Mouse (Mus musculus) liver, embryonic 12.5 days (tissue): ENCODE measurements around the gene Flywch1. TPM values are rescaled to one million over a fixed set of nuclear protein-coding genes. Genes with fewer than 3 reads are reported as not detected.

Experiments used
- ATAC-seq: fragments of 200-750 bp; cut with Nextera tagmentation; 2 replicates; pipeline ENCODE4 v1.8.0; 2017; ENCODE audit warnings: moderate number of reproducible peaks, mild to moderate bottlenecking, moderate library complexity
- H3K27ac ChIP-seq: fragments of 300-500 bp; sonication (generic); 2 replicates; pipeline ENCODE4 v1.5.1; 2016; ENCODE audit warnings: mild to moderate bottlenecking
- H3K27me3 ChIP-seq: fragments of 300-500 bp; sonication (generic); replicated peaks from 2 replicates; pipeline ENCODE4 v1.6.1; 2016; ENCODE audit warnings: mild to moderate bottlenecking, moderate library complexity
- H3K36me3 ChIP-seq: fragments of 300-500 bp; sonication (generic); 2 replicates; pipeline ENCODE4 v1.6.1; 2016; ENCODE audit warnings: mild to moderate bottlenecking, moderate library complexity
- H3K4me1 ChIP-seq: fragments of 300-500 bp; sonication (generic); 2 replicates; pipeline ENCODE4 v1.6.1; 2016
- H3K4me2 ChIP-seq: fragments of 300-500 bp; sonication (generic); 2 replicates; pipeline ENCODE4 v1.6.1; 2016; ENCODE audit warnings: mild to moderate bottlenecking, moderate library complexity
- H3K4me3 ChIP-seq: fragments of 300-500 bp; sonication (generic); 2 replicates; pipeline ENCODE4 v1.5.1; 2016; ENCODE audit warnings: mild to moderate bottlenecking, moderate library complexity
- H3K9ac ChIP-seq: fragments of 300-500 bp; sonication (generic); 2 replicates; pipeline ENCODE4 v1.6.1; 2016; ENCODE audit warnings: mild to moderate bottlenecking, moderate library complexity
- H3K9me3 ChIP-seq: fragments of 300-500 bp; sonication (generic); replicated peaks from 2 replicates; pipeline ENCODE4 v1.6.1; 2016; ENCODE audit warnings: mild to moderate bottlenecking, moderate library complexity
- WGBS: fragments of 180-500 bp; shearing (Covaris S2); methylation state at CpG from one replicate; pipeline ENCODE4 v1.1.7; 2016; ENCODE audit not compliant: insufficient replicate concordance; 5-methylcytosine and 5-hydroxymethylcytosine counted together
- polyA plus RNA-seq: library from polyadenylated mRNA; unstranded; fragments of >200 nt; fragmentation: Nextera tagmentation; extraction: Ambion mirVana; gene quantifications from 2 replicates; pipeline ENCODE4 v1.2.1, GENCODE M21; 2016

Flywch1 gene
- 22.4 and 22.6 TPM in 2 replicates for polyA plus RNA-seq

DNA sequence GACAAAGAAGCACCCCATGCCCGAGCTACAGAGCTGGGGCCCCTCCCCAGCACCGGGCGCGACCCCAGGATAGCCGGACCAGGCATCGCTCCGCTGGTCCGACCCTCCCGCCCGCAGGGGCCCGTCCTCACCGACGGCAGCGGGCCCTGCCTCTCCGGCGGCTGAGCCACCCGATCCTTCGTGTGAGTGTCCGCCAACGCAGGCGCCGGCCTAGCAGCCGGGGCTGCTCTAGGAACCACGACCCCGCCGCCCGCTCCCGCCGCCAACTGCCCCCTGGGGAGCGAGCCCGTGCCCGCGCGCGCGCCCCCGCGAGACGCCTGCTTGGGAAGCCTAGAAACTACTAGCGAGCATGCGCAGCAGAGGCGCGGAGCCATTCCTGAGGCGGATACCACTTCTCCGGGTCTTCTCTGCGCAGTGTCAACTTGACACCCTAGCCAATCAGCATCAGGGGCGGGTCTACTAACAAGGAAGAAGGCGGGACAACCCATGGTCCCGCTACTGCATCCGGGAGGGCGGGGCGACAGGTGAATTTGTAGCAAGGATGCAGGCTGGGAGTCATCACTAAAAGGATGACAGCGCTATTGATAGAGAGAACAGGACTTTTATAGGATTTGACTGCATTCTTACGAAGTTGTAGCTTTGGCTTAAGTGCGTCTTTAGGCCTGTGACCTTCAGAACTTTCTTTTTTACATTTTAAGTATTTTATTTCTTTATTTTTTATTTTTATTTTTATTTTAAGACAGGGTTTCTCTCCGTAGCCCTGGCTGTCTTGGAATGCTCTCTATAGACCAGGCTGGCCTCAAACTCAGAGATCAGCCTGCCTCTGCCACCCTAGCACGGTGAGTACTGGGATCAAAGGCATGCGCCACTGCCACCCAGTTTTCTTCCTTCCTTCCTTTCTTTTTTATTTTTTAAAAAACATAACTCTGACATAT lies at the start of gene Flywch1:
Flywch1 (minus strand) TSS at position 319 of the 935 bp plus-strand sequence.
- 3% methylated on average over 58 of the region's 58 CpGs for WGBS
- H3K4me3 ChIP-seq, result peak within 1 kb of the TSS; percentile 84
- peak within 1 kb of the TSS; percentile 81 for H3K27ac ChIP-seq

DNA sequence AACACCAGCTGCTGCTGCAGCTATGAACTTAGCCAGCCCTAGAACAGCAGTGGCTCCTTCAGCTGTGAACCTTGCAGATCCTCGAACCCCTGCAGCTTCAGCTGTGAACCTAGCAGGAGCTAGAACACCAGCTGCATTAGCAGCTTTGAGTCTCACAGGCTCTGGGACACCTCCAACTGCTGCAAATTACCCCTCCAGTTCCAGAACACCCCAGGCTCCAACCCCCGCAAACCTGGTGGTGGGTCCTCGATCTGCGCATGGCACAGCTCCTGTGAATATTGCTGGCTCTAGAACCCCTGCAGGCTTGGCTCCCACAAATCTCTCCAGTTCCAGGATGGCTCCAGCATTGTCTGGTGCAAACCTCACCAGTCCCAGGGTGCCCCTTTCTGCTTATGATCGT lies 49.3 kb upstream of the Flywch1 start:
- H3K27ac ChIP-seq, result no peak overlapping the region
- 93% methylated on average over 5 of the region's 5 CpGs for WGBS
- peaks cover 47% of the 10 kb centered on the region for H3K9me3 ChIP-seq
- H3K27me3 ChIP-seq, result no peaks in the 10 kb centered on the region
- H3K4me1 ChIP-seq, result no peaks in the 10 kb centered on the region
- H3K9ac ChIP-seq, result no peak overlapping the region
- H3K4me3 ChIP-seq, result no peak overlapping the region
- peaks cover 100% of the 10 kb centered on the region for H3K36me3 ChIP-seq
- no peak for ATAC-seq
- H3K4me2 ChIP-seq, result no peak overlapping the region

More for the DNA sequence above, at the start of gene Flywch1:
- peak; percentile 97 for ATAC-seq
- H3K4me1 ChIP-seq, result peaks cover 21% of the 10 kb centered on the region
- H3K9ac ChIP-seq, result peak within 1 kb of the TSS; percentile 92
- H3K4me2 ChIP-seq, result peak within 1 kb of the TSS; percentile 89
- H3K27me3 ChIP-seq, result no peaks in the 10 kb centered on the region
- H3K36me3 ChIP-seq, result no peaks in the 10 kb centered on the region; the same call in 1 of the 2 replicates
- H3K9me3 ChIP-seq, result no peaks in the 10 kb centered on the region

DNA sequence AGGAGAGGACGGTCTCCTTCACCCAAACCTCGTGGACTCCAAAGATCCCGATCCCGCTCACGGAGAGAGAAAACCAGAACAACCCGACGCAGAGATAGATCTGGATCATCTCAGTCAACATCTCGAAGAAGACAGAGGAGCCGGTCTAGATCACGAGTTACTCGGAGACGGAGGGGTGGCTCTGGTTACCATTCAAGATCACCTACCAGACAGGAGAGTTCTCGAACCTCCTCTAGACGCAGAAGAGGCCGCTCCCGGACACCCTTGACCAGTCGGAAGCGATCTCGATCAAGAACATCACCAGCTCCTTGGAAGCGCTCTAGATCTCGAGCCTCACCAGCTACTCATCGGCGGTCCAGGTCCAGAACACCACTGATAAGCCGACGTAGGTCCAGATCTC lies 47.8 kb upstream of the Flywch1 start:
- Histone ChIP-seq H3K9me3 (peaks cover 56% of the 10 kb centered on the region), H3K27ac (no peak overlapping the region), H3K4me1 (no peaks in the 10 kb centered on the region), H3K27me3 (no peaks in the 10 kb centered on the region), H3K9ac (no peak overlapping the region), H3K36me3 (peaks cover 100% of the 10 kb centered on the region), H3K4me2 (no peak overlapping the region), H3K4me3 (no peak overlapping the region)
- ATAC-seq, result no peak
- WGBS, result 96% methylated on average over 25 of the region's 25 CpGs

DNA sequence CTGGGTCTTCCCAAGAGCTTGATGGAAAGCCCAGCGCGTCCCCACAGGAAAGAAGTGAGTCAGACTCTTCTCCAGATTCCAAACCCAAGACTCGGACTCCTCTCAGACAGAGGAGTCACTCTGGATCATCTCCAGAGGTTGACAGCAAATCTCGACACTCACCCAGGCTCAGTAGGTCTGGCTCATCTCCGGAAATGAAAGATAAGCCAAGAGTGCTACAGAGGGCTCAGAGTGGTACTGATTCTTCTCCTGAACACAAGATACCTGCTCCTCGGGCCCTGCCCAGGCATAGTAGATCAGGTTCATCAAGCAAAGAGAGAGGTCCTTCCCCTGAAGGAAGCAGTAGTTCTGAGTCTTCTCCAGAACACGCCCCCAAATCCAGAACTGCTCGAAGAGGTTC lies 47.2 kb upstream of the Flywch1 start:
- Histone ChIP-seq H3K4me3 (no peak overlapping the region), H3K4me2 (no peak overlapping the region), H3K27me3 (no peaks in the 10 kb centered on the region), H3K9ac (no peak overlapping the region), H3K9me3 (peaks cover 56% of the 10 kb centered on the region), H3K4me1 (no peaks in the 10 kb centered on the region), H3K27ac (no peak overlapping the region), H3K36me3 (peaks cover 100% of the 10 kb centered on the region)
- ATAC-seq, result no peak
- 95% methylated on average over 8 of the region's 8 CpGs for WGBS

DNA sequence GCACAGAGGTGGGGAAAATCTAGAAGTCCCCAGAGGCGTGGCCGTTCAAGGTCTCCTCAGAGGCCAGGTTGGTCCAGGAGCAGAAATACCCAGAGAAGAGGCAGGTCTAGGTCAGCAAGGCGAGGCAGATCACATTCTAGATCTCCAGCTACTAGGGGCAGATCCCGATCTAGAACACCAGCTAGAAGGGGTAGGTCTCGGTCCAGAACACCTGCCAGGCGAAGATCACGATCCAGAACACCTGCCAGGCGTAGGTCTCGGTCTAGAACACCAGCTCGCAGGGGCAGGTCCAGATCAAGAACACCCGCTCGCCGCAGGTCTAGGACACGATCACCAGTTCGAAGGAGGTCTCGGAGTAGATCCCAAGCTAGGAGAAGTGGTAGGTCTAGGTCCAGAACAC lies 44.2 kb upstream of the Flywch1 start:
- peaks cover 56% of the 10 kb centered on the region for H3K9me3 ChIP-seq
- H3K36me3 ChIP-seq, result peaks cover 100% of the 10 kb centered on the region
- no peak for ATAC-seq
- H3K4me2 ChIP-seq, result no peak overlapping the region
- H3K4me1 ChIP-seq, result no peaks in the 10 kb centered on the region
- H3K27me3 ChIP-seq, result no peaks in the 10 kb centered on the region
- H3K9ac ChIP-seq, result no peak overlapping the region
- no peak overlapping the region for H3K27ac ChIP-seq
- no peak overlapping the region for H3K4me3 ChIP-seq
- WGBS, result 95% methylated on average over 16 of the region's 16 CpGs

DNA sequence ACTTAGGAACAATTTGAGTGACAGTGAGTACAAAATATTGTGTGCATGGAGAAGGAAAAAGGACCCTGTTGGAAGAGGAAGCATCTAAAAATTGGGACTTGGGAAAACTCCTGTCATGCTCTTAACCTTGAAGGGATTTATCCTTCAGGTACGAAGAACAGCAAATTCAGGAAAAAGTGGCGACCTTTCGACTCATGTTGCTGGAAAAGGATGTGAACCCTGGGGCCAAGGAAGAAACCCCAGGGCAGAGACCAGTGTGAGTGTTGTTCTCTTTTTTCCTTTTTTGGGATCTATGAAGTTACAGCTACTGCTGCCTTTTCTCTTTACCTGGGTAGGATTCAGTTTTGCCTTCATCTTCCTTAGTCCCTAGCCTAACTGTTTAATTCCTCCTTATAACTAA lies 36.5 kb upstream of the Flywch1 start:
- Histone ChIP-seq H3K27me3 (no peaks in the 10 kb centered on the region), H3K4me2 (no peak overlapping the region)
- WGBS, result 93% methylated on average over 3 of the region's 3 CpGs

DNA sequence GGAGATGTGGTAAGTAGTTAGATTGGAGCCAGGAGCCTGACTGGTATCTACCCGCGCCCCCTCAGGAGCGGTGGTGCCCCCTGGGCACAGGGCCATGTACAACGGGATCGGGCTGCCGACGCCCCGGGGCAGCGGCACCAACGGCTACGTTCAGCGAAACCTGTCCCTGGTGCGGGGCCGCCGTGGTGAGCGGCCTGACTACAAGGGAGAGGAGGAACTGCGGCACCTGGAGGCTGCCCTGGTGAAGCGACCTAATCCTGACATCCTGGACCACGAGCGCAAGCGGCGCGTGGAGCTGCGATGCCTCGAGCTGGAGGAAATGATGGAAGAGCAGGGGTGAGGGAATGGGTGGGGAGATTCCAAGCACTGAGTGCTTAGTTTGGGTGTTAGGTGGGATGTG lies 35.5 kb upstream of the Flywch1 start:
- Histone ChIP-seq H3K36me3 (peaks cover 57% of the 10 kb centered on the region), H3K27ac (no peak overlapping the region), H3K9me3 (no peaks in the 10 kb centered on the region), H3K4me2 (peak overlapping the region; percentile 79; the same call in 1 of the 2 replicates), H3K4me3 (no peak overlapping the region), H3K27me3 (no peaks in the 10 kb centered on the region), H3K4me1 (peaks cover 29% of the 10 kb centered on the region), H3K9ac (no peak overlapping the region)
- 87% methylated on average over 25 of the region's 25 CpGs for WGBS
- no peak for ATAC-seq

More for the DNA sequence above, 36.5 kb upstream of the Flywch1 start:
- Histone ChIP-seq H3K4me3 (no peak overlapping the region), H3K9ac (no peak overlapping the region), H3K36me3 (peaks cover 68% of the 10 kb centered on the region), H3K27ac (no peak overlapping the region), H3K9me3 (no peaks in the 10 kb centered on the region), H3K4me1 (peaks cover 28% of the 10 kb centered on the region)
- no peak for ATAC-seq

DNA sequence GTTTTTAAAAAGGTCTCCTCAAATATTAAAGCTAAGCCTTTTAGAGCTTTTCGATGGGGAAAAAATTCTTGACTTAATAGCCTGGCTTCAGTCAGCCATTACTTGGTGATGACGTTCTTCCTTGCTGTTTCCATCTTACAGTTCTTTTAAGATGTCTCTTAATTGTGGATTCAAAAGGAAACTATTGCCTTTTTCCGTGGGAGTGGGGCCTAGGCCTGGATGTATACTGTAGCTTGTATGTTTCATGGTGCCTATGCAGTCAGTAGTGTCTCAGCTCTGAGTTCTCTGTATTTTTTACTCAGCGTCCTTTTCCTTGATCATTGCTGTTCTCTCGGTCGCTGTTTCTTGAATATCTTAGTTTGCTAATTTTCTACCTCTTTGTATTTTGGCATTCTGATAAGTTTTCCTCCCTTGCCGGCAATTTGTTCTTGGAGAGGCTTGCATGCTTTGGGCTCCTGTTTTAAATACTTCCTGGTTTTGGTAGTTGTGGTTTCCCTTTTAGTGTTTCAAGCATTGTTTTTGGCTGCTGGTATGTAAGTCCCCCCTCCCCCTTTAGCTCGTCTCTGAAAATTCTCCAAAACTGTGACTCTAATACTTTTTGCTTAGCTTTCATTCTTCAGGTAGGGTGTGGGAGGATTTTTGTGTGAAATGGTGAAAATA lies 33.2 kb upstream of the Flywch1 start:
- H3K27ac ChIP-seq, result peak overlapping the region; percentile 94; the same call in 1 of the 2 replicates
- ATAC-seq, result no peak
- no peaks in the 10 kb centered on the region for H3K9me3 ChIP-seq
- WGBS, result 2% methylated on average over 8 of the region's 8 CpGs
- H3K36me3 ChIP-seq, result peaks cover 34% of the 10 kb centered on the region
- no peaks in the 10 kb centered on the region for H3K27me3 ChIP-seq
- H3K4me3 ChIP-seq, result peak overlapping the region; percentile 91
- peaks cover 33% of the 10 kb centered on the region for H3K4me1 ChIP-seq
- H3K9ac ChIP-seq, result peak overlapping the region; percentile 99
- peak overlapping the region; percentile 79 for H3K4me2 ChIP-seq

DNA sequence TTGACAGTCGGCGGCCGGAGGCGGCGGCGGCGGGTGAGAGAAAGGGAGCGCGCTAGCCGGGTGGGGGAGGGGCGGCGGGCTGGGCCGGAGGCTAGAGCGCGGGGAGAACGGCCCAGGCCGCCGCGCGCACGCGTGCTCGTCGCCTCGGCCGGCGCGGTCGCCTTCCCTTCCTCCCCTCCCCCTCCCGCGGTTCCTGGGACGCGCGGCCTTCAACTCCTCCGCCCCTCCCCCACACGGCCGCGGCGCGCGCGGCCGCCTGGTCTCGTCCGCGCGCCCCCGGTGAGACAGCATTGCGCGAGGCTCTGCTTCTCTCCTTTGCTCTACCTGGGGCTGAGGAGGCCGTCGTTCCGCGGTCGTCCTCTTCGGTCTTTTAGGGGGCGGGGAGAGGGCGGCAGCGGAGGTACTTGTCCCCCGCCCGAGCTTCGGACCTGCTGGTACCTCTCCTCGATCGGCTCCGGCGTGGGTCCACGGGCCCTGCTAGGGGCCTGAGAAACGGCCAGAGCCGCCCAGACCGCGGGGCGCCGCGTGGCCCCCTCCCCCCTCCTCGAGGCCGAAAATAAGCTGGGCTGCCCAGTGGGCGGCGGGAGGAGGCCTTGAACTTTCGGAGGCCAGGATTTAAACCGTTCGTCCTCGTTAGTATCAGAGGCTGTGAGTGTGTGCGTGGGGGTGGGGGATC lies 32.1 kb upstream of the Flywch1 start:
- peaks cover 23% of the 10 kb centered on the region for H3K36me3 ChIP-seq
- H3K4me1 ChIP-seq, result peaks cover 33% of the 10 kb centered on the region
- H3K27ac ChIP-seq, result peak overlapping the region; percentile 94
- peak overlapping the region; percentile 91 for H3K4me3 ChIP-seq
- H3K27me3 ChIP-seq, result no peaks in the 10 kb centered on the region
- H3K9ac ChIP-seq, result peak overlapping the region; percentile 99
- H3K9me3 ChIP-seq, result no peaks in the 10 kb centered on the region
- WGBS, result under 1% methylated on average over 51 of the region's 83 CpGs
- H3K4me2 ChIP-seq, result peak overlapping the region; percentile 79
- peak; percentile 73 for ATAC-seq

DNA sequence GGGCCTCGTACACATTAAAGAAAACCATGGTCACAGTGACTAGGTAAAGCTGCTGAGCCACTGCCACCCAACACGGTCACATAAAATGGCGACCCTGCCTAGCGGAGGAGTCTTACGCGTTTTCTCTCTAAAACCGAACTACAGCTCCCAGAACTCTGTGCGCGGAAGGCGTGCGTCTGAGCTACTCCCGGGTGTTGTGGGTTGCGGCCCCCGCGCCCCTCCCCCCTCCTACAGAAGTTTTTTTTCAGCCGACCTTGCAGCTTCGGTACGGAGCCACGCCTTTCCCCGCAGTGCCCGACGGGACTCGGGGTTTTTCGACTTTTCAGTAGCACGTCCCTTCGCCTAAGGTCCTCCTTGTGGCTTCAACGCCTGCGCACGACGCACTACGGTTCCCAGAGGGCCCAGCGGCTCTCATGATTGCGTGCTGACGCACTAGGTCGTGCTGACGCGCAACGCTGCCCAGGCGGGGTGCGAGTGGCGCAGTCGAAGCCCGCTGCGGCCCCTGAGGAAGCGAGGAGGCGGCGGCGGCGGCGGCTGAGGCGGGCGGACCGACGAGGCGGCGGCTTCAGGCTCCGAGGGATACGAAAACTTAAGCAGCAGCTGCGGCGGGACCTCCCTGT lies 31.5 kb upstream of the Flywch1 start:
- Histone ChIP-seq H3K4me1 (peaks cover 33% of the 10 kb centered on the region), H3K27ac (peak overlapping the region; percentile 94), H3K9ac (peak overlapping the region; percentile 99), H3K4me2 (peak overlapping the region; percentile 79), H3K9me3 (no peaks in the 10 kb centered on the region), H3K36me3 (peaks cover 17% of the 10 kb centered on the region), H3K4me3 (peak overlapping the region; percentile 91), H3K27me3 (no peaks in the 10 kb centered on the region)
- ATAC-seq, result peak; percentile 97
- WGBS, result under 1% methylated on average over 51 of the region's 60 CpGs

DNA sequence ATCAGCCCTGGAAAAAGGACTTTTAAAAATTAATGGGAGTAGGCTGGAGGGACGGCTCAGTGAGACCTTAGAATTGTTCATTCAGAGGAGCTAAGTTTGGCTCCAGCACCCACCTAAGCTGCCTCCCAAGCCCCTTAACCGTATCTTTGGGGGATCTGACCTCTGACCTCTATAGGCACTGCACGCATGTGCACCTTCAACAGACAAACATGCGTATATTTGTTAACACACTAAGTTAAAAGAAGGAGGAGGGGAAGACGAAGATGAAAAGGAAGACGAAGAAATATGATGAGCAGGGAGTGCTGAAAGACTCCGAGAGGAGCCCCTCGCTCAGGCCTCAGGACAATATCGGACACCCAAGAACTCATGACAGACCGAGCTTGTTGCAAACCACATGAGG lies 30.2 kb upstream of the Flywch1 start:
- Histone ChIP-seq H3K9ac (no peak overlapping the region), H3K9me3 (no peaks in the 10 kb centered on the region), H3K36me3 (peaks cover 5% of the 10 kb centered on the region), H3K4me1 (peaks cover 28% of the 10 kb centered on the region), H3K4me3 (peak overlapping the region; percentile 91; the same call in 1 of the 2 replicates), H3K27me3 (no peaks in the 10 kb centered on the region), H3K4me2 (peak overlapping the region; percentile 79), H3K27ac (peak overlapping the region; percentile 46; the same call in 1 of the 2 replicates)
- no peak for ATAC-seq
- 89% methylated on average over 10 of the region's 10 CpGs for WGBS
